Mouse (Mus musculus): ENCODE measurements around the gene Add2. TPM values are rescaled to one million over a fixed set of nuclear protein-coding genes. Genes with fewer than 3 reads are reported as not detected.

Gene Add2
- polyA plus RNA-seq, 1 experiment: 109 TPM

DNA sequence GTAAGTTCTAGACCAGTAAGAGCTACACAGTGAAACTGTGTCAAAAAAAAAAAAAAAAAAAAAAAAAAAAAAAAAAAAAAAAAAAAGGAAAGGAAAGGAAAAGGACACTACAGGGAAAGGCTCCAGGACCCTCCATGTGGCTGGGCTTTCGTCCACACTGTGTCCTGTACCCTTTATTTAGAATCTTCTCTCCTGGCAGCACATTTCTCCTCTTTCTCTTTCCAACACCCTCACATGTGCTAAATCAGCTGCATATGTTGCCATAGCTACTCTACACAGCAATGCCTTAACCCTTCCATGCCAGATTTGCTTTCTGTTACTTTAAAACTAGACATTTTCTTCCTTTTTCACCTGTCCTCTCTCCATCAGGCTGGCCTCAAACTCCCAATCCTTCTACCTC, 11.7 kb downstream of the Add2 start:
- no peak for TF ChIP-seq GATA1 (IDR thresholded peaks at IDR 0.05; ENCODE audit: low read length)

DNA sequence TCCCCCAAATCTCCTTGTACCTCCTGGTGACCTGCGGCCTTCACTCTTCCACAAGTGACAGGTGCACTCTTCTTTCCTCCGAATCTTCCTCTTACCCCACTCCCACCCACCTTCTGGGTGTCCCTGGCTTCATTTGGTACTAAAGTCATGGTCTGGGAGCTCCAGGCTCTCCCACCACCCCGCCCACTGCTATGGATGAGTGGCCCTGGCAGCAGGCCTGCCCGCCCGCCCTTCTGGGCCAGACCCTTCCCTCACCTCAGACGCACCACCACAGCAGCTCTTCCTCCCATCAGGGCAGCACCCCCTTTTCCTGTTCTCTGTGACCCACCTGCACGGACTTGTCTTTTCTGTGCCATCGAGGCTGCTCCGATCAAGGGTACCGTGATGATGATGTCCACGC, 19.0 kb downstream of the Add2 start:
- no peak for TF ChIP-seq GATA1 (IDR thresholded peaks at IDR 0.05; ENCODE audit: low read length)

GRCm38 (mm10) chr6:86048509-86048908, 20.0 kb downstream of the Add2 start:
- no peak for TF ChIP-seq GATA1 (IDR thresholded peaks at IDR 0.05; ENCODE audit: low read length)

DNA sequence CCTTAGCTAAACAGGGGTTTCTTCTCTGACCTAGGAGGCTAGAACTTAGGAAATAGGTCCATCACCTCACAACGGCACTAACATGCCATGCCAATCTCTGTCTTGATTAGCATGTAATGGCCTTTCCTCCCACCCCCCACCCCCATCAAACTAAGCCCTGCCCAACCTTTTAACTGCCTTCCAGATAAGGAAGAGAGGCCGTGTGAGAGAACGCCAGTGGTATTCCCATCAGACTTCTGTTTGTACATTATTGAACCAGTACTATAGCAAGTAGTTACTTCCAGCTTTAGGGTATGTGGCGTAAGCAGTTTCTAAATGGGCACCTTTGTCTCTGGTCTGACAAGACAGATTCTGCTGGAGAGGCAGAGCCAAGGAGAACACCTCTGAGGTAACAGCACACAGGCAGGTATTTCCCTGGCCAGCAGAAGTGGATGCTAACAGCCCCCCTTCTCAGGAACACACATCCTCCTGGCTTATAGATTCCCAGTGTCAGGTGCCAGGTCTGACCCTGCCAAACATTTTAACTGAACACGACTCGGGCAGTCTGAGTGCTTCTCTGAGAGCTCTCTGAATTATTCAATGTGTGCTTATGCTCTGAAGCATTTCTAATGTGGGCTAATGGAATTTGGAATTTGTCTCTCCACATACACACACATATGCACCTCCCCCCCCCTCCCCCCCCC, 22.2 kb downstream of the Add2 start:
- no peak for TF ChIP-seq GATA1 (IDR thresholded peaks at IDR 0.05; ENCODE audit: low read length)

- no peak for TF ChIP-seq GATA1 (IDR thresholded peaks at IDR 0.05; ENCODE audit: low read length)
These were observed 23.6 kb downstream of the Add2 start for GRCm38 (mm10) chr6:86052032-86052459.

- TF ChIP-seq GATA1 (IDR thresholded peaks at IDR 0.05; ENCODE audit: low read length): no peak
These were observed 24.1 kb downstream of the Add2 start for GRCm38 (mm10) chr6:86052556-86052955.

- no peak for TF ChIP-seq GATA1 (IDR thresholded peaks at IDR 0.05; ENCODE audit: low read length)
These were observed 24.6 kb downstream of the Add2 start for GRCm38 (mm10) chr6:86053099-86053498.

GRCm38 (mm10) chr6:86053594-86053993, 25.1 kb downstream of the Add2 start:
- TF ChIP-seq GATA1 (IDR thresholded peaks at IDR 0.05; ENCODE audit: low read length): no peak

- no peak for TF ChIP-seq GATA1 (IDR thresholded peaks at IDR 0.05; ENCODE audit: low read length)
These were observed 30.0 kb downstream of the Add2 start for GRCm38 (mm10) chr6:86058475-86058874.

DNA sequence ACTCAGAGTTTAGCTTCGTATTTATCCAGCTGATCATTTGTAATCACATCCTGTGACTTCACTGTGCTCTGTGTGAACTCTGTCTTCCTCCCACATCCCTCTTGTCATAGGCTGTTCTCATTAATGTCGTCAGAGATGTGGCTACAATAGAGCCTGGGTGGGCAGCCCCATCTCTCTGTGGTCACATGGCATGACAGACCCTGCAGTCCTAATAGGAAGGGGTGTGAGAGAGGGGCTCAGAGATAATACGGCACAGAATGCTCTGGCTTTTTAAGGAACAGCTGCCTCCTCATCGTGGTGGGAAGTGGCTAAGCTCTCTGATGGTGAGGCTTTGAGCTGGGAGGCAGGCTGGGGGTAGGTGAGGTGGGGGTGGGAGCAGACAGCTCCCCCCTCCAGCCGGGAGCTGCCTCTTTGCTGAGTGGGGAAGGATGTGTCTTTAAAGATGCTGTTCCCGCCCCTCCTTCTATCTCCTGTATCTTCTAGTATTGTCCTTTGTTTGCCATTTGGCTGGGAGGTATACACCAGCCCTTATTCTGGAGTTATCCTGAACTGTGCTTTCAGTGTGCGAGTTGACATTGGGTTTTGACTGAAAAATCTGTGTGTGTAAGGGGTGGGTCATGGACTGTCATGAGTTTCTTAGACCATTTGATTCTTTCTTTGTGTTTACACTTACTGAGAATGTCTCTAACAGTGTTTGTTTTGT, 30.8 kb downstream of the Add2 start:
- no peak for TF ChIP-seq GATA1 (IDR thresholded peaks at IDR 0.05; ENCODE audit: low read length)

DNA sequence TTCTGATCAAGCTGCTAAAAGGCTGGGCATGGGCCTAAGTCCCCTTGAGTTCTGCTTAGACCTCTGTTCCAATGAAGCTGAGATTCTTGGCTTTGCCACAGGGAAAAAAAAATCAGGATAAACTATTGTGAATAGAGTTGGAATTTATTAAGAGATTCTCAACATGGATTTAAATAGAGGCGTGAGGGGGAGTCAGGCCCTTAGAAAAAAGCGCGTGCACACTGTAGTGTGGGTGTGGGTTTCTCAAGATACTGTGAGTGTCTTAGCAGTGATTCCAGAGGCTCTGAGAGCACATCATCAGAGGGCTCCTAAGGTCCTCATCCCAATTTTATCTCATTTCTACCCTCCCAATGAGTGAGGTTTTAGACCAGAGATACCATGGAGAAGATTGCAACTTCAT, 31.7 kb downstream of the Add2 start:
- no peak for TF ChIP-seq GATA1 (IDR thresholded peaks at IDR 0.05; ENCODE audit: low read length)

DNA sequence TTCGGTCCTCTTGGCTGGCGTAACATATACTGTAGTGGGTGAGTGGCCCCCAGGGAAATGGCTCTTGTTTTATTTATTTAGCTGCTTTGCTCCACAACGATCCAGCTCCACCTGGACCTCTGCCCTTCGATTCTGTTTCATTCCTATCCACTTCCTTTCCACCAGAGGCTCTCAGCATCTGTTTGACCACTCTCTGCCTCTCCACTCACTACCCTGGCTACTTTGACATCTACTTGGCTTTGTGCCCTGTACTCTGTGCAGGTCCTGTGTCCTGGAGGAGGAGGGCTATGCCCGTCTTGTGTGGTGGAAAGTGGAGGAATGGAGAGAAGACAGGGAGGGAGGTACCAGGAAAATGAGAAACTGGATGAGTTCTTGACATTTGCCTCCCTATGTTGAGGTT, 33.7 kb downstream of the Add2 start:
- no peak for TF ChIP-seq GATA1 (IDR thresholded peaks at IDR 0.05; ENCODE audit: low read length)

DNA sequence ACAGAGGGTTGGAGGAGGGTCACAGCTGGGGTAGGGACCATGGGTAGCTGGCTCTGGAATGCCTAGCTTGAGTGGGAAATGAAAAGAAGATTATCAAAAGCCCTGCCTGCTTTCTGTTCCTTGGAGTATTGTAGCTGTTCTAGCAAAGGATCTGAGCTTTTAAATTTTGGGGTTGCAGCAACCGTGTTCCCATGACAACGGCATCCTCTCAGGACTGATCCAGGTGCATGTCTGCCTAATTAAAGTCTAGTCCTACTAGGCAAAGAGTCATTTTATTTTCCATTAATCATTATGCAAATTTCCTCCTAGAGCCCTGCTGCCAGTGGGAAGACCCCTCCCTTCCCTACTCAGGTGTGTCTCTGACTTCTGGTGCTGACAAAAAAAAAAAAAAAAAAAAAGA, 34.2 kb downstream of the Add2 start:
- TF ChIP-seq GATA1 (IDR thresholded peaks at IDR 0.05; ENCODE audit: low read length): no peak

GRCm38 (mm10) chr6:86064318-86065016, 36.0 kb downstream of the Add2 start:
- TF ChIP-seq GATA1 (IDR thresholded peaks at IDR 0.05; ENCODE audit: low read length): no peak

- TF ChIP-seq GATA1 (IDR thresholded peaks at IDR 0.05; ENCODE audit: low read length): no peak
These were observed 38.2 kb downstream of the Add2 start for GRCm38 (mm10) chr6:86066727-86067126.

DNA sequence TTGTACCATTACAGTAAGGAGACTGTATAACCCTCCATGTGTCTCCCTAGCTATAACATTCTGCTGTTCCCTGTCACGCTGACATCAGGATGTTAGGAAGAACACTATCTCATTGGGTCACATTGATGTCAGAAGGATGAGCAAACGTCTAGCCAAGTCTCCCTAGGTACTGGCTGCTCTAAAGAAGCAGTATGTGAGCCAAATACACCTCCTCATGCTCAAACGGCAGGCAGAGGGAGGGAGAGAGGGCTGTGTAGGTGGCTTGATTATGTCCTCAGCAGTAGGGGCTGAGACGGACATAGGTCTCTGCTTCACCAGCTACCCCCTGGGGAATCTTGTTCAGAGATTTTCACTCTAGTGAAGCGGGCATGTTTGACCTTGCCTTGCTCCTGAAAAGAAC, 38.7 kb downstream of the Add2 start:
- no peak for TF ChIP-seq GATA1 (IDR thresholded peaks at IDR 0.05; ENCODE audit: low read length)

DNA sequence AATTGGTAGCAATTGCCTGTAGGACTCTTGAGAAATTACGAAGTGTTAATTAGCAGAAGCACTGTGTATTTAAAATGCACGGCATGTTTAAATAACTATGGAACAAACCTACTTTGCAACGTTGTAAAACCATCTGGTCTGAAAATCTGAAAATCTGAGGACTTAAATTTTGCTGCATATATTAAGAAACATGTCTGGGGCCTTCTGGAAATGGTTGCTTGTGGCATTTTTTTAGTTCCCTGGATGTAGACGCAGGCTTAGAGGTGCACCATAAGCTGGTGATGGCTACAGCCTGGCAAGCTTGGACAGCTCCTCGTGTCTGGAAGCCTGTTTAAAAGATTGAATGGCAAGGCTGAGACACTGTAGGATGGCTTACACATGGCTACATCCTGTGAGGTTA, 40.5 kb downstream of the Add2 start:
- no peak for TF ChIP-seq GATA1 (IDR thresholded peaks at IDR 0.05; ENCODE audit: low read length)
